Mouse (Mus musculus) midbrain, embryonic 13.5 days (tissue): Measurements from ENCODE around the gene Gamt. TPM values are rescaled to one million over a fixed set of nuclear protein-coding genes. Genes with fewer than 3 reads are reported as not detected.

Source experiments
- ATAC-seq: fragments of 200-750 bp; cut with Nextera tagmentation; 2 replicates; pipeline ENCODE4 v1.8.0; 2017; ENCODE audit warnings: mild to moderate bottlenecking, moderate TSS enrichment, moderate library complexity
- H3K27ac ChIP-seq: fragments of 300-500 bp; sonication (generic); 2 replicates; pipeline ENCODE4 v1.5.1; 2015; ENCODE audit warnings: inconsistent platforms, mild to moderate bottlenecking, moderate library complexity
- H3K27me3 ChIP-seq: fragments of 300-500 bp; sonication (generic); 2 replicates; pipeline ENCODE4 v1.6.1; 2015; ENCODE audit warnings: mild to moderate bottlenecking, inconsistent platforms
- H3K36me3 ChIP-seq: fragments of 300-500 bp; sonication (generic); 2 replicates; pipeline ENCODE4 v1.6.1; 2015; ENCODE audit warnings: mild to moderate bottlenecking, inconsistent platforms
- H3K4me1 ChIP-seq: fragments of 300-500 bp; sonication (generic); replicated peaks from 2 replicates; pipeline ENCODE4 v1.6.1; 2015; ENCODE audit warnings: inconsistent platforms
- H3K4me2 ChIP-seq: fragments of 300-500 bp; sonication (generic); replicated peaks from 2 replicates; pipeline ENCODE4 v1.6.1; 2015; ENCODE audit warnings: moderate library complexity, mild to moderate bottlenecking, inconsistent platforms
- H3K4me3 ChIP-seq: fragments of 300-500 bp; sonication (generic); replicated peaks from 2 replicates; pipeline ENCODE4 v1.5.1; 2015; ENCODE audit warnings: mild to moderate bottlenecking, inconsistent platforms
- H3K9ac ChIP-seq: fragments of 300-500 bp; sonication (generic); replicated peaks from 2 replicates; pipeline ENCODE4 v1.6.1; 2015; ENCODE audit warnings: mild to moderate bottlenecking, inconsistent platforms
- H3K9me3 ChIP-seq: fragments of 300-500 bp; sonication (generic); 2 replicates; pipeline ENCODE4 v1.6.1; 2016; ENCODE audit warnings: mild to moderate bottlenecking, inconsistent platforms
- WGBS: fragments of 180-500 bp; shearing (Covaris S2); methylation state at CpG from one replicate; pipeline ENCODE4 v1.1.7; 2015; 5-methylcytosine and 5-hydroxymethylcytosine counted together
- polyA plus RNA-seq: library from polyadenylated mRNA; unstranded; fragments of >200 nt; fragmentation: Nextera tagmentation; extraction: Ambion mirVana; gene quantifications from 2 replicates; pipeline ENCODE4 v1.2.1, GENCODE M21; 2015

Gamt gene
- polyA plus RNA-seq, 1 experiment from 2014 or later, result 22.3 TPM

DNA sequence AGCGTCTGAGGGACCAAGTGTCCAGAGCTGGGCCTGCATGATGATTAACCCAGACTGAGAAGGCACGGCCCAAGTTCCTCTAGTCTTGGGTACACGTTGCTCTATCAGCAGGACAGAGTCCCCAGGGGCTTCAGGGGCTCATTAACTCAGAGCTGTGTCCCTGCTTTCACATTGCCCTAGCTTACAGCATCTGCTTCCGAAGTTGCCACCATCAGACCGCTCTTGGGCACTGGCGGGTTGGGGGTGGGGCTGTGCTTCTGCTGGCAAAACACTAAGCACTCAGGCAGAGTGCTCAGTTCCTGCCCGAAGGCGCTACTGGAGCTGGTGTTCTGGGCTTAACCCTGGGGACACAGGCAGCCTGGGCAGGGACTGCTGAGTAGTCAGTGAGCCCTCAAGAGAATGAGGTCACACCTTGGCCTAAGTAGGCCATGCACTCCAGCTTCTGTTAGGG is 21.1 kb upstream of the Gamt start:
- Histone ChIP-seq H3K9me3 (no peaks in the 10 kb centered on the region), H3K4me3 (no peak overlapping the region), H3K9ac (no peak overlapping the region), H3K27ac (0 out of 2 replicates have a peak overlapping the region, but pooled peaks have one; percentile 0), H3K4me1 (peaks cover 10% of the 10 kb centered on the region), H3K36me3 (peaks cover 93% of the 10 kb centered on the region), H3K27me3 (no peaks in the 10 kb centered on the region), H3K4me2 (no peak overlapping the region)
- no peak for ATAC-seq
- 60% methylated on average over 8 of the region's 8 CpGs for WGBS

DNA sequence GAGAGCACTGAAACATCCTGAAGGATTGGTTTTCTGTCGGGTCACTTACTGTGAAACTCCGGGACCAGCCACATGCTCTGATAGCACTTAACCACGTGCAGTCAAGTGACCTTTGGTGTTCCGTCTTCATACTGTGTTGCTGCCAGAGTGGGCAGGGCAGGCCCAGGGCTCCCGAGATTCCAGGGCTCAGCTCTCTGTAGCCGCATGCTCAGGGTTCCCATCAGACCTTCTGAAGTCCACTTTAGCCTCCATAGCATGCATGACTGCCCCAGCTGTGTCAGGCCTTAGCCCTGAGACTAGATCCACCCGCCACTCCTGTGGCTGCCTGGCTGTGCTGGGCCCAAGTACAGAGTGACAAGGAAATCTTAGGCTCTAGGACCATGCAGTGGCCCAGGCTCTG is 20.5 kb upstream of the Gamt start:
- Histone ChIP-seq H3K9me3 (no peaks in the 10 kb centered on the region), H3K4me3 (no peak overlapping the region), H3K4me2 (no peak overlapping the region), H3K27me3 (no peaks in the 10 kb centered on the region), H3K36me3 (peaks cover 90% of the 10 kb centered on the region), H3K4me1 (peaks cover 10% of the 10 kb centered on the region), H3K9ac (no peak overlapping the region; the same call in 1 of the 2 replicates), H3K27ac (no peak overlapping the region)
- WGBS, result 86% methylated on average over 7 of the region's 7 CpGs
- no peak for ATAC-seq

DNA sequence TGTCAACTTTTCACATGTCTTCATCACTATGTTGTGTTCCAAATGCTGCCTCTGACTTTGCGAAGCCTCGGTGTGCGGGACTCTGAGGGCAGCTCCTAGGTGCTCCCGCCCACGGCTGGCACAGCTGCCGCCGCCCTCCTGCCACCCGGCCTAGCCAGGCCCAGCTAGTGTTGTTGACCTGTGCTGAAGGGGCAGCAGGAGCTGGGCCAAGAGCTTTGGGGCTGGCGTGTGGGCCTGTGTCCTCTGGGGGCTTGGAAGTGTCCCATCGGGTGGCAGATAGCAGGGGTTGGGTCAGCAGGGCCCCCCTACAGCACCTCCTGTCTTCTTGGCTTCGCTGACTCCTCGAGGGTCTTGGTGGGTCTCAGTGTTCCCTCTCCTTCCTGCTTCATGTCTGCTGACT is 18.5 kb upstream of the Gamt start:
- H3K9ac ChIP-seq, result no peak overlapping the region
- H3K27me3 ChIP-seq, result no peaks in the 10 kb centered on the region
- H3K4me2 ChIP-seq, result no peak overlapping the region
- H3K9me3 ChIP-seq, result no peaks in the 10 kb centered on the region
- H3K36me3 ChIP-seq, result peaks cover 89% of the 10 kb centered on the region
- no peak overlapping the region for H3K4me3 ChIP-seq
- H3K4me1 ChIP-seq, result peaks cover 10% of the 10 kb centered on the region
- no peak overlapping the region for H3K27ac ChIP-seq
- no peak for ATAC-seq
- 93% methylated on average over 12 of the region's 12 CpGs for WGBS

DNA sequence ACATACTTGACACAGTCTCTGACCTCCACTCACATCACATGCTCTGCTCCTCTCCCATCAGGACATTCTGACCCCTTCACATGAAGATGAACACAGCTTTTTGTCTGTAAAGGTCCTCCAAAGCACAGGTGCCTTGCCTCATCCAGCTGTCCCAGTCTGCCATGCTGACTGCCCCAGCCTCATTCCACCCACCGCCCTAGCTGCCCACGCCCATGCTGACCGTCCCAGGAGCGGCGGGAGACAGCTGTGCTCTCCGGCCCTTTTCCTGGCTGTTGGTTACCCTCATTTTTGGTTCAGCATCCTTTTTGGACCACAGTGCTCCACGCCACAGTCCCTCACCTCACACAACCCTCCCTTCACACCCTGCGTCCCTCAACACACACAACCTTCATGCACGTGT is 17.6 kb upstream of the Gamt start:
- no peak overlapping the region for H3K27ac ChIP-seq
- no peaks in the 10 kb centered on the region for H3K9me3 ChIP-seq
- no peak for ATAC-seq
- H3K36me3 ChIP-seq, result peaks cover 88% of the 10 kb centered on the region
- WGBS, result 96% methylated on average over 9 of the region's 9 CpGs
- H3K9ac ChIP-seq, result no peak overlapping the region
- no peak overlapping the region for H3K4me2 ChIP-seq
- peaks cover 10% of the 10 kb centered on the region for H3K4me1 ChIP-seq
- H3K27me3 ChIP-seq, result no peaks in the 10 kb centered on the region
- no peak overlapping the region for H3K4me3 ChIP-seq

DNA sequence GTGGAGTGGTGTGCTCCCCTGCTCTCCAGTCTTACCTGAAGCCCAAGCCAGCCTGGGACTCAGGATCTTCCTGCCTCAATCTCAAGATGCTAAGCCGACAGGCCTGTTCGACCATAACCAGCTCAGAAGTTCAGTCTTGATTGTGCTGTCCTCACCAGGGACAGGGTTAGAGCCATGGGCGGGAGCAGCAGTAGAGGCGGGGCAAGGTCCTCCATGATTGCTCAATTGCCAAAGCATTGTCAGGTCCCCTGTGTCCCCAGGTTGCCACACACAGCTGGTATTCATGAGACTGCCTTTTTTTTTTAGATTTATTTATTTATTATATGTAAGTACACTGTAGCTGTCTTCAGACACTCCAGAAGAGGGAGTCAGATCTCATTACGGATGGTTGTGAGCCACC is 15.4 kb upstream of the Gamt start:
- no peaks in the 10 kb centered on the region for H3K9me3 ChIP-seq
- peaks cover 12% of the 10 kb centered on the region for H3K4me1 ChIP-seq
- no peak for ATAC-seq
- H3K27ac ChIP-seq, result no peak overlapping the region
- no peak overlapping the region for H3K4me3 ChIP-seq
- 84% methylated on average over 5 of the region's 5 CpGs for WGBS
- H3K27me3 ChIP-seq, result no peaks in the 10 kb centered on the region
- H3K9ac ChIP-seq, result no peak overlapping the region
- H3K36me3 ChIP-seq, result peaks cover 71% of the 10 kb centered on the region
- H3K4me2 ChIP-seq, result no peak overlapping the region

DNA sequence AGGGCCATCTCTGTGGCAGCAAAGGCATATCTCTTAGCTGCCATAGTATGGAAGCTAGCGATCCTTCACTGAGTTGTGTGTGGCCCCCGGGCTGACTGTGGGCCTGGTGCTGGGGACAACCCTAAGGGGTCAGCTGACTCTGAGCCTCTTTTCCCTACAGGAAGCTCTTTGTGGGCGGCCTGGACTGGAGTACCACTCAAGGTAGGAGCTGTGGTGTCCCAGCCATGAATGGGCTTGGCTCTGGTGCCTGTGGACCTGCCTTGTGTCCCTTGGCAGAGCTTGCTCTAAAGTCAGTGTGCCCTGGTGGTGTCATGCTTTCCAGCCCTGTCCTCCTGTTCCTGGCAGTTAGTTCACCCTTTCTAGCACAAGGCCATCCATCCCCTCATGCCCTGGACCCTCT is 13.0 kb upstream of the Gamt start:
- Histone ChIP-seq H3K4me3 (no peak overlapping the region), H3K4me1 (peaks cover 34% of the 10 kb centered on the region), H3K4me2 (no peak overlapping the region), H3K9ac (no peak overlapping the region), H3K36me3 (peaks cover 50% of the 10 kb centered on the region), H3K27me3 (no peaks in the 10 kb centered on the region), H3K27ac (no peak overlapping the region), H3K9me3 (no peaks in the 10 kb centered on the region)
- WGBS, result 91% methylated on average over 3 of the region's 3 CpGs
- ATAC-seq, result no peak

DNA sequence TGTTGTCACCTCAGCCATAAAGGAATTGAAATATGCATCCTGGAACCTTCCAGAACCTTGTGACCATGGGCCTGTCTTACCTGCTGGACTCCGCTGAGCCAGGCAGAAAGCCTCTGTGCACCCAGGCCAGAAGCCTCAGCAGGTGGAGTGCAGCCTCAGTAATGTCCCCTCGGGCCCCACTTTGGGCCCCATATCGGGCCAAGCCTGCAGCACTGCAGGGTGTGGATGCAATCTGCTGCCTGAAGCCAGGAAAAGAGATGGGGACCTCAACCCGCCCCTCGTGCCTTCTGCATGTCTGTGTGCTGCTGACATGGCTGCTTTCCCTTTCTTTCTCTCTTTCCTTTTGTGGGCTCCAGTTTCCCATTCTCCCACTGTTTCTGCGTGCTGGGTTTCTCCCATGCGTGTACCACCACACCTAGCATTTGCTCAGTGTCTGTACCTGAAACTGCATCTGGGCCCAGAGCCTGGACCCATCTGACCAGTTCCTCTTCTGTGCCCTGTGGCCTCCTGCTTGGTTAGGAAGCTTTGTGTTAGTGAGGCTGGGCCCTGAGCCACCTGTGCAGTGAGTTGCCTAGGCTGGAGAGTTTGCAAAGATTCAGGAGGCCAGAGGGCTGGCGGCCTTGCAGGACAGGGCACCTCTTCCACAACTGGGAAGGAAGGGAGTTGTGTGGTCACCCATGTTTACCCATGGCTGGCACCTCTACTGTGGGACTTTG is 11.2 kb upstream of the Gamt start:
- peaks cover 43% of the 10 kb centered on the region for H3K36me3 ChIP-seq
- 91% methylated on average over 8 of the region's 8 CpGs for WGBS
- no peaks in the 10 kb centered on the region for H3K27me3 ChIP-seq
- no peak overlapping the region; the same call in 1 of the 2 replicates for H3K9ac ChIP-seq
- H3K27ac ChIP-seq, result no peak overlapping the region
- peaks cover 52% of the 10 kb centered on the region for H3K4me1 ChIP-seq
- ATAC-seq, result no peak
- no peak overlapping the region for H3K4me2 ChIP-seq
- no peak overlapping the region for H3K4me3 ChIP-seq
- H3K9me3 ChIP-seq, result no peaks in the 10 kb centered on the region

DNA sequence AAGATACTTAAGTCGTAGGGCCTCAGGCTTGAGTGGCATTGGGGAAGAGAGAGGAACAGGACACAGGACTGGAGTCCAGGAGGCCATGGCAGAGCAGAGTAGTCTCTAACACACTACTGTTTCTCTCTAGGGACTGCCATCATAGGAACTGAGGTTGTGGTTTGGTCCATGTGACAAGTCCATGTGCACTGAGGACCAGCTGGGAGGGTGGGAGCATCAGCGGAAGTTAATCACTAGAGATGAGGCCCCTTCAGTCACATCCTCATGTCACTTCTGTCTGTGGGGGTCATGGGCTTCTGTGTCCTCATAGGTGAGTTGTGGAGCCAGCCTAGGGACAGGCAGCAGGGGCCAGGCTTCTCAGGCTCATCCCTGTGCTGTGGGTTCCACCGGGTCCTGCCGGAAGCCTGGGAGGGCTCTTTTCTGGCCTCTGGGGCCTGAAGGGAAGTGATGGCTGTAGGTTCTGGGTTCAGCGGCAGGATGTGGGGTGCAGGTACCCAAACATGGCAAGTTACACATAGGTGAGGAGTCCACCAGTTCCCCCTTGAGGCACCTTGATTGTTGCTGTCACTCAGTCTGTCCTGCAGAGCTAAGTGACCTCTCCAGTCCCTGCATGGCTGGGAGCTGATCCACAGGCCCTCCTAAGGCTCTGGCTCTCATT is 10.5 kb upstream of the Gamt start:
- peaks cover 59% of the 10 kb centered on the region for H3K4me1 ChIP-seq
- no peak for ATAC-seq
- H3K36me3 ChIP-seq, result peaks cover 38% of the 10 kb centered on the region
- H3K4me2 ChIP-seq, result no peak overlapping the region
- H3K4me3 ChIP-seq, result no peak overlapping the region
- no peaks in the 10 kb centered on the region for H3K27me3 ChIP-seq
- no peaks in the 10 kb centered on the region for H3K9me3 ChIP-seq
- no peak overlapping the region for H3K27ac ChIP-seq
- WGBS, result 89% methylated on average over 5 of the region's 5 CpGs
- H3K9ac ChIP-seq, result peak overlapping the region; percentile 53

DNA sequence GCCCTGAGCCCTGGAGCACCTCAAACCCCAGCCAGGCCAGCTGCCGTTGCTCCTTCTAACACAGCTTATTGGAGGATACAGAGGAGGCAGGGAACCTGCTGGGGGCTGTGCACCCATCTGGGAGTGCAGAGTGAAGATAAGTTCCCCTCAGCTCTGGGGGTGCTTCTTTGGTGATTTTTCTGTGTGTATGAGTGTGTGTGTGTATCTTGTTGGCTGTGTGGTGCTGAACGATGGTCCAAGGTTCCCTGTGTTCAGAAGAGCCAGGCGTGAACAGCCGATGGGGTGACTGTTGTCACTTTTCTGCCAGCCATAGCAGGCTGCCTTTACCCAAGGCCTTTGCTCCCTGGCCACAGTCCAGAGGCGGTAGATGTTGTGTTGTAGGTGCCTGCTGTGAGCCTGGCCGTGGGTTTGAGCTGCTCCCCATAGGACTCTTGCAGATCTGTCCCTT is 9.9 kb upstream of the Gamt start:
- H3K9me3 ChIP-seq, result no peaks in the 10 kb centered on the region
- peak overlapping the region; percentile 53 for H3K9ac ChIP-seq
- H3K4me3 ChIP-seq, result no peak overlapping the region
- no peak overlapping the region for H3K4me2 ChIP-seq
- WGBS, result 76% methylated on average over 6 of the region's 6 CpGs
- 0 out of 2 replicates have a peak overlapping the region, but pooled peaks have one; percentile 30 for H3K27ac ChIP-seq
- H3K4me1 ChIP-seq, result peaks cover 65% of the 10 kb centered on the region
- ATAC-seq, result no peak
- H3K27me3 ChIP-seq, result no peaks in the 10 kb centered on the region
- H3K36me3 ChIP-seq, result peaks cover 33% of the 10 kb centered on the region

DNA sequence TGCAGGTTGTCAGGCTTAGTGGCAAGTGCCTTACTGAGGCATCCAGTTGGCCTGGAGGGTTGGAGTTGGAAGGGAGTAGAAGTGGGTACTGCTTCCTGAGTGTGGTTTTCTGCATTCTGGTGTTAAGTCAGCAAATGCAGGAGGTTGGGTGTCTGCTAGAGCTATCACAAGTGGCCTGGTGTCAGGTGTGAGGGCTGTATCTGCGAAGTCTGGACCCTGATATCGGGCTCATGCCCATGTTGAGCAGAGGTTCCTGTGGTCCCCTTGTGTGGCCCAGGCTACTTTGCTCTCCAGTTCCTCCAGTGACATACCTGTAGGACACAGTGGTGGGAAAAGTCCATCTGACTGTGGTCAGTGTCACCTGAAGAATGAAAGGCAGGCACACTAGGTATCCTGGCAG is 9.3 kb upstream of the Gamt start:
- Histone ChIP-seq H3K27ac (0 out of 2 replicates have a peak overlapping the region, but pooled peaks have one; percentile 30), H3K4me1 (peaks cover 68% of the 10 kb centered on the region), H3K9ac (peak overlapping the region; percentile 53), H3K36me3 (peaks cover 29% of the 10 kb centered on the region), H3K27me3 (no peaks in the 10 kb centered on the region), H3K9me3 (no peaks in the 10 kb centered on the region), H3K4me3 (no peak overlapping the region), H3K4me2 (no peak overlapping the region)
- 100% methylated on average over 2 of the region's 2 CpGs for WGBS
- ATAC-seq, result no peak

DNA sequence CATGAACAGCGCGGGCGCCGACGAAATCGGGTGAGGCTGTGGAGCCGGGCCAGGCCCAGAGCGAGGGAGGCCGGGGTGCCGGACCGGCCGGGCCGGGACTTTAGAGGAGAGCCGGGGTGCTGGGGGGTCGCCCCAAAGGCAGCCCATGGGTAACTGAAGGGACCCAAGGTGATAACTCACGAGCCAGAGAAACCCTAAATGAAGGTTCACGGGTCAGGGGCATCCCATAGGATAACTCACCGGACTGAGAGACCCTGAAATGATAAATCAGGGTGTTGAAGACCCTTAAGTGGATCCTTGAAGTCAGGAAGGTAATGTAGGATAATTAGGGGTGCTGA is 4.3 kb upstream of the Gamt start:
- Histone ChIP-seq H3K4me2 (peak overlapping the region; percentile 85), H3K4me3 (peak overlapping the region; percentile 92), H3K9ac (peak overlapping the region; percentile 98), H3K27me3 (no peaks in the 10 kb centered on the region), H3K27ac (peak overlapping the region; percentile 67), H3K4me1 (peaks cover 69% of the 10 kb centered on the region), H3K9me3 (no peaks in the 10 kb centered on the region), H3K36me3 (peaks cover 13% of the 10 kb centered on the region; the same call in 1 of the 2 replicates)
- under 1% methylated on average over 18 of the region's 18 CpGs for WGBS
- ATAC-seq, result no peak

DNA sequence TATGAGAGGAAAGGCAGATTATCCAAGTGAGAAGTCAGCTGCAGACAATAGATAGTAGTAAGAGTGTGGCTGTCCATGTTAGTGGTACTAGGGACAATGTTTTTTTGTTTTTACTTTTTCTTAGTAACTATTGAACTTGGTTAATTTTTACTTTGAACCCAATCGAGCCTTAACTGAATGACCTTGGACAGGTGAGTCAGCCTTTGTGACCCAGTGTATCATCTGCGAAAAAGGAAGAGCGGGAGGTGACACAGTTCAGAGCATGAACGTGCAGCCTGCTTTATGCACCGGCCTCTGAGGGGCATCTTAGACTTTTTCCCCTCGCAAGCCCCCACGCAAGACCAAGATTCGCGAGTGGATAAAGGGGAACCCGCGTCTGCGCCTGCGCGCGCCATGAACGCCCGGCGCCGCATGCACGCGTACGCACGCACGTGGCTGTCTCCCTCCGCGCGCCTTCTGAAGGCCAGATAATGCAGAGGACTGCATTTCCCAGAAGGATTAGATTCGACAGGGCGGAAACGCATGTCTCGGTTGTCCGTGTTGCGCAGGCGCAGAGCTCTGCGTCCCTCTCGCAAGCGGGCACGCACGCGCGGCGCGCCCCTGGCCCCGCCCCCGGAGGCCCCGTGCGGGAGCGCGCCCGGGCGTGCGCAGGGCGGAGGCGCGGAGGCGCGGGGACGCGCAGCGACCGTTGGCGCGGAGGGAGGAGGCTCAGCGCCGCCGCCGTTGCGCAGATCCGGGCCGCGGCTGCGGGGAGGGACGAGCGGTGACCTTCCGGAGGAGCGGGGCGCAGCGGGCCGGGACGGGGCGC is 3.7 kb upstream of the Gamt start:
- peaks cover 70% of the 10 kb centered on the region for H3K4me1 ChIP-seq
- peak overlapping the region; percentile 67 for H3K27ac ChIP-seq
- H3K27me3 ChIP-seq, result no peaks in the 10 kb centered on the region

More for the DNA sequence above, 3.7 kb upstream of the Gamt start:
- WGBS, result 2% methylated on average over 79 of the region's 81 CpGs
- ATAC-seq, result peak; percentile 75
- H3K9me3 ChIP-seq, result no peaks in the 10 kb centered on the region
- peak overlapping the region; percentile 98 for H3K9ac ChIP-seq
- peak overlapping the region; percentile 85 for H3K4me2 ChIP-seq
- H3K4me3 ChIP-seq, result peak overlapping the region; percentile 92
- H3K36me3 ChIP-seq, result peaks cover 13% of the 10 kb centered on the region; the same call in 1 of the 2 replicates
